Mouse (Mus musculus): ENCODE results near the gene Gng7. TPM values are rescaled to one million over a fixed set of nuclear protein-coding genes. Genes with fewer than 3 reads are reported as not detected.
A peak's percentile ranks its signal among the peaks of the same experiment; 100 is the strongest.

Gene Gng7
- polyA plus RNA-seq, 1 experiment from 2014 or later: 1.5 TPM

GRCm38 (mm10) chr10:80963031-80963975, 51.4 kb downstream of the Gng7 start:
- Histone ChIP-seq H3K4me3 (no peak overlapping the region), H3K9me3 (replicated peaks) (no peaks in the 10 kb centered on the region), H3K4me1 (replicated peaks) (peaks cover 65% of the 10 kb centered on the region), H3K9ac (0 out of 2 replicates have a peak overlapping the region, but pooled peaks have one; percentile 28), H3K36me3 (no peaks in the 10 kb centered on the region), H3K27me3 (replicated peaks) (no peaks in the 10 kb centered on the region), H3K27ac (ENCODE audit: poor library complexity, severe bottlenecking) (peak overlapping the region; percentile 82), H3K4me2 (peak overlapping the region; percentile 7; the same call in 1 of the 2 replicates)
- no peak; the same call in 1 of the 2 replicates for ATAC-seq (ENCODE audit: insufficient number of reproducible peaks, low FRiP score)
- whole genome bisulfite sequencing: 29% methylated on average over 12 of the region's 12 CpGs

- ATAC-seq (ENCODE audit: insufficient number of reproducible peaks, low FRiP score): no peak
Observed at GRCm38 (mm10) chr10:80962585-80962984, 52.2 kb downstream of the Gng7 start.

GRCm38 (mm10) chr10:80962051-80962472, 52.7 kb downstream of the Gng7 start:
- 0 out of 2 replicates have a peak overlapping the region, but pooled peaks have one; percentile 1 for H3K9ac ChIP-seq

More at GRCm38 (mm10) chr10:80962585-80962984, 52.2 kb downstream of the Gng7 start:
- no peak overlapping the region for H3K4me3 ChIP-seq
- peaks cover 65% of the 10 kb centered on the region for H3K4me1 ChIP-seq (replicated peaks)
- H3K4me2 ChIP-seq: no peak overlapping the region
- H3K36me3 ChIP-seq: no peaks in the 10 kb centered on the region
- no peaks in the 10 kb centered on the region for H3K9me3 ChIP-seq (replicated peaks)
- H3K9ac ChIP-seq: 0 out of 2 replicates have a peak overlapping the region, but pooled peaks have one; percentile 1
- H3K27me3 ChIP-seq (replicated peaks): no peaks in the 10 kb centered on the region
- 73% methylated on average over 5 of the region's 5 CpGs for WGBS
- peak overlapping the region; percentile 82; the same call in 1 of the 2 replicates for H3K27ac ChIP-seq (ENCODE audit: poor library complexity, severe bottlenecking)

GRCm38 (mm10) chr10:80960551-80961508, 53.9 kb downstream of the Gng7 start:
- ATAC-seq (ENCODE audit: insufficient number of reproducible peaks, low FRiP score): peak; percentile 44
- H3K27ac ChIP-seq (ENCODE audit: poor library complexity, severe bottlenecking): peak overlapping the region; percentile 85
- H3K4me1 ChIP-seq (replicated peaks): peaks cover 50% of the 10 kb centered on the region
- H3K4me2 ChIP-seq: peak overlapping the region; percentile 37
- no peaks in the 10 kb centered on the region for H3K36me3 ChIP-seq
- H3K4me3 ChIP-seq: no peak overlapping the region
- H3K9ac ChIP-seq: peak overlapping the region; percentile 9; the same call in 1 of the 2 replicates
- H3K27me3 ChIP-seq (replicated peaks): no peaks in the 10 kb centered on the region
- 13% methylated on average over 16 of the region's 16 CpGs for WGBS
- H3K9me3 ChIP-seq (replicated peaks): no peaks in the 10 kb centered on the region

More at GRCm38 (mm10) chr10:80962051-80962472, 52.7 kb downstream of the Gng7 start:
- peak overlapping the region; percentile 85 for H3K27ac ChIP-seq (ENCODE audit: poor library complexity, severe bottlenecking)
- no peaks in the 10 kb centered on the region for H3K27me3 ChIP-seq (replicated peaks)
- no peak for ATAC-seq (ENCODE audit: insufficient number of reproducible peaks, low FRiP score)
- WGBS: 49% methylated on average over 10 of the region's 10 CpGs
- no peak overlapping the region for H3K4me2 ChIP-seq
- no peaks in the 10 kb centered on the region for H3K36me3 ChIP-seq
- no peak overlapping the region for H3K4me3 ChIP-seq
- H3K4me1 ChIP-seq (replicated peaks): peaks cover 61% of the 10 kb centered on the region
- no peaks in the 10 kb centered on the region for H3K9me3 ChIP-seq (replicated peaks)

GRCm38 (mm10) chr10:80958979-80959637, 55.6 kb downstream of the Gng7 start:
- Histone ChIP-seq H3K27me3 (replicated peaks) (no peaks in the 10 kb centered on the region), H3K4me1 (replicated peaks) (peaks cover 60% of the 10 kb centered on the region), H3K4me3 (no peak overlapping the region), H3K36me3 (no peaks in the 10 kb centered on the region), H3K4me2 (no peak overlapping the region), H3K9me3 (replicated peaks) (no peaks in the 10 kb centered on the region), H3K27ac (ENCODE audit: poor library complexity, severe bottlenecking) (no peak overlapping the region), H3K9ac (no peak overlapping the region)
- WGBS: 84% methylated on average over 5 of the region's 5 CpGs
- ATAC-seq (ENCODE audit: insufficient number of reproducible peaks, low FRiP score): no peak

- Histone ChIP-seq H3K27ac (ENCODE audit: poor library complexity, severe bottlenecking) (no peak overlapping the region), H3K27me3 (replicated peaks) (no peaks in the 10 kb centered on the region), H3K9me3 (replicated peaks) (no peaks in the 10 kb centered on the region), H3K36me3 (no peaks in the 10 kb centered on the region), H3K4me2 (no peak overlapping the region), H3K4me1 (replicated peaks) (peaks cover 46% of the 10 kb centered on the region), H3K9ac (no peak overlapping the region), H3K4me3 (no peak overlapping the region)
- ATAC-seq (ENCODE audit: insufficient number of reproducible peaks, low FRiP score): no peak
- WGBS: 84% methylated on average over 4 of the region's 4 CpGs
Observed at GRCm38 (mm10) chr10:80957791-80958190, 57.0 kb downstream of the Gng7 start.

GRCm38 (mm10) chr10:80956901-80957300, 57.8 kb downstream of the Gng7 start:
- no peak for ATAC-seq (ENCODE audit: insufficient number of reproducible peaks, low FRiP score)
- Histone ChIP-seq H3K4me3 (no peak overlapping the region), H3K9me3 (replicated peaks) (no peaks in the 10 kb centered on the region), H3K9ac (no peak overlapping the region), H3K4me1 (replicated peaks) (peaks cover 38% of the 10 kb centered on the region), H3K27ac (ENCODE audit: poor library complexity, severe bottlenecking) (no peak overlapping the region), H3K36me3 (no peaks in the 10 kb centered on the region), H3K27me3 (replicated peaks) (no peaks in the 10 kb centered on the region), H3K4me2 (no peak overlapping the region)
- WGBS: 67% methylated on average over 6 of the region's 6 CpGs

- no peak for ATAC-seq (ENCODE audit: insufficient number of reproducible peaks, low FRiP score)
- Histone ChIP-seq H3K4me3 (no peak overlapping the region), H3K27me3 (replicated peaks) (no peaks in the 10 kb centered on the region), H3K4me1 (replicated peaks) (peaks cover 32% of the 10 kb centered on the region), H3K4me2 (no peak overlapping the region), H3K27ac (ENCODE audit: poor library complexity, severe bottlenecking) (no peak overlapping the region), H3K9ac (no peak overlapping the region), H3K36me3 (no peaks in the 10 kb centered on the region), H3K9me3 (replicated peaks) (no peaks in the 10 kb centered on the region)
- WGBS: 92% methylated on average over 8 of the region's 8 CpGs
Observed at GRCm38 (mm10) chr10:80956385-80956784, 58.4 kb downstream of the Gng7 start.

- H3K27me3 ChIP-seq (replicated peaks): no peaks in the 10 kb centered on the region
- no peak overlapping the region for H3K9ac ChIP-seq
- H3K4me2 ChIP-seq: no peak overlapping the region
- WGBS: 24% methylated on average over 9 of the region's 9 CpGs
- H3K27ac ChIP-seq (ENCODE audit: poor library complexity, severe bottlenecking): peak overlapping the region; percentile 83
- no peaks in the 10 kb centered on the region for H3K9me3 ChIP-seq (replicated peaks)
- peaks cover 24% of the 10 kb centered on the region for H3K4me1 ChIP-seq (replicated peaks)
- no peaks in the 10 kb centered on the region for H3K36me3 ChIP-seq
- peak; percentile 22; the same call in 1 of the 2 replicates for ATAC-seq (ENCODE audit: insufficient number of reproducible peaks, low FRiP score)
- no peak overlapping the region for H3K4me3 ChIP-seq
Observed at GRCm38 (mm10) chr10:80955536-80955935, 59.2 kb downstream of the Gng7 start.

- no peak for ATAC-seq (ENCODE audit: insufficient number of reproducible peaks, low FRiP score)
- 0 out of 2 replicates have a peak overlapping the region, but pooled peaks have one; percentile 31 for H3K9ac ChIP-seq
- 24% methylated on average over 6 of the region's 6 CpGs for WGBS
- H3K9me3 ChIP-seq (replicated peaks): no peaks in the 10 kb centered on the region
- no peaks in the 10 kb centered on the region for H3K36me3 ChIP-seq
- H3K4me1 ChIP-seq (replicated peaks): peaks cover 21% of the 10 kb centered on the region
- H3K27ac ChIP-seq (ENCODE audit: poor library complexity, severe bottlenecking): peak overlapping the region; percentile 83
- H3K4me2 ChIP-seq: no peak overlapping the region
- no peak overlapping the region for H3K4me3 ChIP-seq
- H3K27me3 ChIP-seq (replicated peaks): 0 out of 2 replicates have a peak, but pooled peaks cover 3% of the 10 kb centered on the region
Observed at GRCm38 (mm10) chr10:80954843-80955242, 59.9 kb downstream of the Gng7 start.

Measured in heart, embryonic 12.5 days (tissue).